In genomic region chr13:101015435-101015834, GRCm38 (mm10) we compare ENCODE assay signal across 17 mouse cellular contexts.
DNase-seq lines count a peak whose midpoint lies in the region; ATAC-seq and TF ChIP-seq lines count a peak whose summit lies in the region.
"Had no signal": no experiment of that assay in that cellular context is flagged by ENCODE, and none has a peak within 500 bp of the region (broad histone marks: within the 10 kb centered on the region; RNA-seq: fewer than 3 reads in every experiment).

No protein-coding gene starts in this region.

- H3K4me1 ChIP-seq in kidney, adult 2 months (ENCODE audit: control insufficient read depth, insufficient read depth, low read length) = peaks cover 4% of the 10 kb centered on the region; the same call in 1 of the 2 replicates
- H3K4me1 ChIP-seq in kidney, embryonic 14.5 days (ENCODE audit: control insufficient read depth, insufficient read depth, low read length) = no peaks in the 10 kb centered on the region
- H3K4me1 ChIP-seq in embryonic facial prominence, embryonic 14.5 days (ENCODE audit: control insufficient read depth, insufficient read depth, low read length) = no peaks in the 10 kb centered on the region
- no peaks in the 10 kb centered on the region for H3K4me1 ChIP-seq in stomach, postnatal 0 days (replicated peaks; ENCODE audit: control insufficient read depth, insufficient read depth)
- H3K4me1 ChIP-seq: embryonic facial prominence, embryonic 12.5 days had no signal

- TF ChIP-seq CTCF in kidney, adult 2 months (conservative IDR thresholded peaks at IDR 0.05; ENCODE audit: insufficient read depth, insufficient read length, low read depth, low read length) = no peak
- no peak for TF ChIP-seq CTCF in stomach, postnatal 0 days (IDR thresholded peaks at IDR 0.05; ENCODE audit: low read depth)

- no peak overlapping the region for H3K4me2 ChIP-seq in kidney, embryonic 14.5 days (replicated peaks; ENCODE audit: low read depth, low read length)
- no peak overlapping the region for H3K4me2 ChIP-seq in embryonic facial prominence, embryonic 14.5 days (ENCODE audit: low read depth, low read length)
- no peak overlapping the region for H3K4me2 ChIP-seq in stomach, postnatal 0 days (replicated peaks; ENCODE audit: low read depth)
- H3K4me2 ChIP-seq: embryonic facial prominence, embryonic 12.5 days; forebrain, embryonic 15.5 days; hindbrain, embryonic 13.5 days had no signal

- no peak overlapping the region for H3K27ac ChIP-seq in kidney, adult 2 months (ENCODE audit: insufficient read depth, low read depth, low read length)
- H3K27ac ChIP-seq in kidney, embryonic 14.5 days (ENCODE audit: low read depth, low read length) = no peak overlapping the region
- H3K27ac ChIP-seq in embryonic facial prominence, embryonic 14.5 days (replicated peaks; ENCODE audit: low read depth, low read length) = no peak overlapping the region
- H3K27ac ChIP-seq in stomach, postnatal 0 days (replicated peaks) = no peak overlapping the region
- H3K27ac ChIP-seq: embryonic facial prominence, embryonic 12.5 days; forebrain, embryonic 15.5 days; hindbrain, embryonic 13.5 days; hindbrain, postnatal 0 days had no signal

- H3K36me3 ChIP-seq in kidney, adult 2 months (ENCODE audit: control insufficient read depth, insufficient read depth, low read length) = no peaks in the 10 kb centered on the region
- H3K36me3 ChIP-seq in kidney, embryonic 14.5 days (ENCODE audit: control insufficient read depth, insufficient read depth, low read length) = no peaks in the 10 kb centered on the region
- no peaks in the 10 kb centered on the region for H3K36me3 ChIP-seq in embryonic facial prominence, embryonic 14.5 days (ENCODE audit: control insufficient read depth, insufficient read depth, low read length)
- no peaks in the 10 kb centered on the region for H3K36me3 ChIP-seq in stomach, postnatal 0 days (ENCODE audit: control insufficient read depth, insufficient read depth, low read length)
- H3K36me3 ChIP-seq: embryonic facial prominence, embryonic 12.5 days; forebrain, embryonic 15.5 days; G1E; hindbrain, embryonic 13.5 days had no signal

- intact Hi-C loops in heart, postnatal 36 days (cut with DNase I) = no loop called here

- no peaks in the 10 kb centered on the region for H3K9me3 ChIP-seq in kidney, embryonic 14.5 days (ENCODE audit: control insufficient read depth, low read length)
- H3K9me3 ChIP-seq in embryonic facial prominence, embryonic 14.5 days (ENCODE audit: control insufficient read depth, low read length) = no peaks in the 10 kb centered on the region
- no peaks in the 10 kb centered on the region for H3K9me3 ChIP-seq in stomach, postnatal 0 days (ENCODE audit: control insufficient read depth, low read length)
- H3K9me3 ChIP-seq: embryonic facial prominence, embryonic 12.5 days; forebrain, embryonic 15.5 days; G1E; hindbrain, embryonic 13.5 days had no signal

- TF ChIP-seq EP300 in stomach, postnatal 0 days (optimal IDR thresholded peaks at IDR 0.05) = peak; percentile 65

- TF ChIP-seq POLR2A in kidney, adult 2 months (IDR thresholded peaks at IDR 0.05; ENCODE audit: low read depth, low read length) = no peak

- DNase-seq in kidney, adult 2 months = peak; percentile 4
- DNase-seq in embryonic facial prominence, embryonic 14.5 days (ENCODE audit: low spot score) = peak; percentile 57
- peak; percentile 36 for DNase-seq in fat pad, adult 2 months (ENCODE audit: extremely low read depth, low read depth, low spot score)
- DNase-seq in stomach, postnatal 0 days (ENCODE audit: low spot score) = no peak
- DNase-seq in heart, postnatal 36 days = no peak
- DNase-seq: adrenal gland, adult 8-10 months; adrenal gland, postnatal 36 days; cerebellum, adult 2 months; cerebellum, postnatal 10 days; gastrocnemius, postnatal 14 days; heart, postnatal 10 days had no signal

- H3K9ac ChIP-seq in kidney, embryonic 14.5 days (ENCODE audit: low read depth, low read length) = no peak overlapping the region
- no peak overlapping the region for H3K9ac ChIP-seq in embryonic facial prominence, embryonic 14.5 days (ENCODE audit: low read depth, low read length)
- no peak overlapping the region for H3K9ac ChIP-seq in stomach, postnatal 0 days (ENCODE audit: low read length)
- H3K9ac ChIP-seq: embryonic facial prominence, embryonic 12.5 days; forebrain, embryonic 15.5 days; hindbrain, embryonic 13.5 days had no signal

- ATAC-seq in kidney, embryonic 14.5 days (ENCODE audit: low FRiP score, low TSS enrichment) = no peak
- ATAC-seq in embryonic facial prominence, embryonic 14.5 days (ENCODE audit: low read depth) = no peak; the same call in 1 of the 2 replicates
- ATAC-seq in stomach, postnatal 0 days (ENCODE audit: low FRiP score, low TSS enrichment) = peak; percentile 53; the same call in 1 of the 2 replicates
- ATAC-seq: forebrain, embryonic 15.5 days; hindbrain, postnatal 0 days had no signal

- 64% methylated on average over 3 of the region's 3 CpGs for WGBS in kidney, adult 2 months
- 46% methylated on average over 3 of the region's 3 CpGs for WGBS in kidney, embryonic 14.5 days
- 31% methylated on average over 3 of the region's 3 CpGs for WGBS in embryonic facial prominence, embryonic 14.5 days
- WGBS in stomach, postnatal 0 days = 58% methylated on average over 3 of the region's 3 CpGs

- H3K4me3 ChIP-seq in kidney, adult 2 months (ENCODE audit: insufficient read depth, low read depth, low read length) = no peak overlapping the region
- H3K4me3 ChIP-seq in kidney, embryonic 14.5 days (ENCODE audit: low read length) = no peak overlapping the region
- no peak overlapping the region for H3K4me3 ChIP-seq in embryonic facial prominence, embryonic 14.5 days (ENCODE audit: low read depth, low read length)
- H3K4me3 ChIP-seq in stomach, postnatal 0 days (ENCODE audit: low read depth, low read length) = no peak overlapping the region
- H3K4me3 ChIP-seq: embryonic facial prominence, embryonic 12.5 days; forebrain, embryonic 15.5 days; hindbrain, embryonic 13.5 days had no signal

- no peaks in the 10 kb centered on the region for H3K27me3 ChIP-seq in kidney, adult 2 months (replicated peaks; ENCODE audit: control insufficient read depth, insufficient read depth, low read length)
- H3K27me3 ChIP-seq in kidney, embryonic 14.5 days (ENCODE audit: control insufficient read depth, insufficient read depth, low read length) = no peaks in the 10 kb centered on the region
- H3K27me3 ChIP-seq in embryonic facial prominence, embryonic 14.5 days (replicated peaks; ENCODE audit: control insufficient read depth, insufficient read depth, low read length) = no peaks in the 10 kb centered on the region
- no peaks in the 10 kb centered on the region for H3K27me3 ChIP-seq in stomach, postnatal 0 days (ENCODE audit: control insufficient read depth, insufficient read depth, low read length)
- H3K27me3 ChIP-seq: embryonic facial prominence, embryonic 12.5 days; forebrain, embryonic 15.5 days; hindbrain, embryonic 13.5 days had no signal

Comparison
In these comparisons a context has a peak if more than half of its experiments do, and no peak if none do; other contexts are left out.
1. DNase-seq: peak in kidney, adult 2 months (single experiment), embryonic facial prominence, embryonic 14.5 days (single experiment) and fat pad, adult 2 months (single experiment); none in stomach, postnatal 0 days (single experiment) and heart, postnatal 36 days (0 of 2).